Mouse (Mus musculus) kidney, adult 8-10 months (tissue): ENCODE measurements around the gene Olfr1484.
"Not testable (repeated sequence)": the region's sequence is repeated elsewhere in the genome, so short reads cannot be mapped to it uniquely, and the experiment has no call there.

Experiments used
- DNase-seq, 2 experiments: peaks; one replicate each; pipeline ENCODE4 v3.0.0; 2022

Gene Olfr1484

GRCm38 (mm10) chr19:13583211-13583610 is at the start of gene Olfr1484:
TSS of gene Olfr1484 (plus strand) at chr19:13583511.
- no peak for DNase-seq

DNA sequence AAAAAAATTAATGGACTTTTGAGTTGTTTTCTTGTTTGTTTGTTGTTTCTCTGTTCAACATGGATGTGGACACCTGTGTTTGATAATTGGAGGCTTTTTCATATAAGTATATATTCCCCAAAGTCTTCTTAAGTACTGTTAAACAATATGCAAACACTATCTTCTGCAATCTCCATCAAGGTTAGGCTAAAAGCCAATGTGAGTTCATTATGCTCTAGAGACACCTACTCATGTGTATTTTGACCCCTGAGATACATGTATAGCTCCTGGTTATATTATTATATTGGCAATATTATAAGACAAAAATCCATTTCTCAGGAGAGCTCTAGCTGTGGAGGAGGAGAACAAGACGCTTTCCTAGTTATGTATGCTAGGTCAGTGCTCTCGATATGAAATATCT is 33.8 kb downstream of the Olfr1484 start, which contains the start of gene Olfr1487:
Gene Olfr1487 (plus strand): TSS at position 301 of the 400 bp plus-strand sequence.
- not testable (repeated sequence) for DNase-seq

DNA sequence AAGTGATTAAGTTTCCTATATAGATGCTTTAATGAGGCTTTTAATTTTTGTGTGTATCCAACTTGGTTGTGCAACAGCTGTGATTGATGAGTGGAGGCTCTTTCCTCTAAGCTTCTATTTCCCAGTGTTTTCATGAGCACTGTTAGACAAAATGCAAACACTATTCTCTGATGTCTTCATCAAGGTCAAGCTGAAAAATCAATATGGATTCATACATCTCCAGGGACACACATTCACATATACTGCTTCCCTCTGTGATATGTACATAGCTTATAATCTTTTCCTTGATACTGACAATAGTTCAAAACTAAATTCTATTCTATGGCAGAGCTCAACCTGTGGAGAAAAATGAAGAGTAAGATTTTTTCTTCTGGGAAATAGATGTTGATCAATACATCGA is 48.0 kb downstream of the Olfr1484 start, which contains the start of gene Olfr1489:
Gene Olfr1489 (plus strand): TSS at position 301 of the 400 bp plus-strand sequence.
- no peak for DNase-seq
